Mouse (Mus musculus) CH12.LX (cell line): Measurements from ENCODE around the gene Fbln5. TPM values are rescaled to one million over a fixed set of nuclear protein-coding genes. Genes with fewer than 3 reads are reported as not detected.

Experiments used
- DNase-seq: peaks from one replicate; pipeline ENCODE4 v3.0.0-alpha.2; 2013; ENCODE audit errors: extremely low read depth
- H3K27ac ChIP-seq: 2 replicates; pipeline ENCODE4 v1.5.1; 2012; ENCODE audit warnings: low read depth, mild to moderate bottlenecking, control low read depth, moderate library complexity; ENCODE audit not compliant: insufficient read depth
- H3K27me3 ChIP-seq: replicated peaks from 2 replicates; pipeline ENCODE3; 2012; ENCODE audit warnings: inconsistent platforms
- H3K36me3 ChIP-seq, 2 experiments: replicated peaks in 1 of 2; 2 replicates each; pipeline versions ENCODE3 to v1.6.1; 2012; ENCODE audit warnings: inconsistent platforms in 1 of 2, low read length in 1 of 2, mild to moderate bottlenecking in 1 of 2, mixed read lengths in 1 of 2, moderate library complexity in 1 of 2; ENCODE audit not compliant: control insufficient read depth in 1 of 2, insufficient read depth in 1 of 2
- H3K4me1 ChIP-seq, 2 experiments: 2 replicates each; pipeline ENCODE4 v1.6.1; 2012; ENCODE audit warnings: inconsistent platforms in 1 of 2, moderate library complexity in 1 of 2; ENCODE audit not compliant: insufficient read depth in 2 of 2, control insufficient read depth in 1 of 2
- H3K4me2 ChIP-seq: 2 replicates; pipeline ENCODE4 v1.6.1; 2012; ENCODE audit warnings: low read depth, mild to moderate bottlenecking, control low read depth; ENCODE audit not compliant: poor library complexity, insufficient read depth, severe bottlenecking
- H3K4me3 ChIP-seq, 3 experiments: fragments of 150-350 bp in 1 of 3; sonication (generic) in 1 of 3; replicated peaks in 1 of 3; 2 replicates each; pipeline versions ENCODE3 to v1.5.1; 2011 to 2012; ENCODE audit warnings: low read depth in 2 of 3, low read length in 2 of 3, mild to moderate bottlenecking in 2 of 3, moderate library complexity in 2 of 3, control low read depth in 1 of 3, improper control_type of control experiment in 1 of 3, inconsistent platforms in 1 of 3, mixed read lengths in 1 of 3; ENCODE audit not compliant: poor library complexity in 1 of 3
- H3K79me2 ChIP-seq: replicated peaks from 2 replicates; pipeline ENCODE4 v1.6.1; 2012; ENCODE audit warnings: mild to moderate bottlenecking, moderate library complexity; ENCODE audit not compliant: control insufficient read depth, poor library complexity, insufficient read depth, severe bottlenecking; ENCODE audit errors: extremely low read depth
- H3K9ac ChIP-seq: 2 replicates; pipeline ENCODE4 v1.6.1; 2012; ENCODE audit warnings: low read depth, mild to moderate bottlenecking, control low read depth, moderate library complexity; ENCODE audit not compliant: insufficient read depth
- H3K9me3 ChIP-seq: replicated peaks from 2 replicates; pipeline ENCODE3; 2012; ENCODE audit warnings: low read length, inconsistent platforms, mixed read lengths
- CHD1 ChIP-seq: IDR thresholded peaks from 2 replicates; pipeline ENCODE4 v1.6.1; 2012; ENCODE audit warnings: low read depth, low read length, improper control_type of control experiment, inconsistent platforms
- CHD2 ChIP-seq: IDR thresholded peaks from 2 replicates; pipeline ENCODE4 v1.6.1; 2011; ENCODE audit warnings: low read length, improper control_type of control experiment
- CTCF ChIP-seq, 2 experiments: IDR thresholded peaks in 1 of 2; conservative IDR thresholded peaks in 1 of 2; 2 replicates each; pipeline ENCODE4 v1.5.1; 2011 to 2012; ENCODE audit warnings: low read depth in 2 of 2, low read length in 2 of 2, improper control_type of control experiment in 1 of 2, inconsistent platforms in 1 of 2, mild to moderate bottlenecking in 1 of 2, moderate library complexity in 1 of 2
- ELF1 ChIP-seq: IDR thresholded peaks from 2 replicates; pipeline ENCODE4 v1.6.1; 2014; ENCODE audit warnings: low read depth, mild to moderate bottlenecking, inconsistent platforms, low read length, improper control_type of control experiment
- EP300 ChIP-seq: IDR thresholded peaks from 2 replicates; pipeline ENCODE4 v1.6.1; 2011; ENCODE audit warnings: low read length, improper control_type of control experiment
- GABPA ChIP-seq: IDR thresholded peaks from 2 replicates; pipeline ENCODE4 v1.6.1; 2012; ENCODE audit warnings: low read depth, low read length, improper control_type of control experiment, inconsistent platforms; ENCODE audit not compliant: insufficient replicate concordance
- JUN ChIP-seq: IDR thresholded peaks from 2 replicates; pipeline ENCODE4 v1.6.1; 2011; ENCODE audit warnings: low read depth, mild to moderate bottlenecking, low read length, improper control_type of control experiment, moderate library complexity; ENCODE audit not compliant: insufficient read depth
- JUND ChIP-seq: conservative IDR thresholded peaks from 2 replicates; pipeline ENCODE4 v1.6.1; 2011; ENCODE audit warnings: low read depth, low read length, improper control_type of control experiment
- KAT2A ChIP-seq: IDR thresholded peaks from 2 replicates; pipeline ENCODE4 v1.6.1; 2012; ENCODE audit warnings: low read length, improper control_type of control experiment, inconsistent platforms; ENCODE audit not compliant: insufficient replicate concordance
- MAFK ChIP-seq: IDR thresholded peaks from 2 replicates; pipeline ENCODE4 v1.6.1; 2011; ENCODE audit warnings: low read length, improper control_type of control experiment; ENCODE audit not compliant: insufficient replicate concordance
- MAX ChIP-seq: IDR thresholded peaks from 2 replicates; pipeline ENCODE4 v1.6.1; 2011; ENCODE audit warnings: low read length, improper control_type of control experiment
- MXI1 ChIP-seq: IDR thresholded peaks from 2 replicates; pipeline ENCODE4 v1.6.1; 2011; ENCODE audit warnings: mild to moderate bottlenecking, low read depth, low read length, improper control_type of control experiment
- MYC ChIP-seq: IDR thresholded peaks from 2 replicates; pipeline ENCODE4 v1.6.1; 2011; ENCODE audit warnings: low read depth, mild to moderate bottlenecking, improper control_type of control experiment, low read length
- NELFE ChIP-seq: IDR thresholded peaks from 2 replicates; pipeline ENCODE4 v1.6.1; 2011; ENCODE audit warnings: low read depth, low read length, improper control_type of control experiment
- PAX5 ChIP-seq: IDR thresholded peaks from 2 replicates; pipeline ENCODE4 v1.6.1; 2012; ENCODE audit warnings: low read length, inconsistent platforms, mixed read lengths
- POLR2A ChIP-seq: IDR thresholded peaks from 2 replicates; pipeline ENCODE4 v1.6.1; 2011; ENCODE audit warnings: low read depth, mild to moderate bottlenecking, improper control_type of control experiment, low read length
- POLR2AphosphoS2 ChIP-seq: IDR thresholded peaks from 2 replicates; pipeline ENCODE4 v1.6.1; 2011; ENCODE audit warnings: low read depth, low read length, improper control_type of control experiment
- RCOR1 ChIP-seq: conservative IDR thresholded peaks from 2 replicates; pipeline ENCODE4 v1.6.1; 2012; ENCODE audit warnings: low read depth, mild to moderate bottlenecking, inconsistent platforms, low read length, improper control_type of control experiment
- SIN3A ChIP-seq: IDR thresholded peaks from 2 replicates; pipeline ENCODE4 v1.6.1; 2012; ENCODE audit warnings: low read length, improper control_type of control experiment, inconsistent platforms
- SMC3 ChIP-seq: IDR thresholded peaks from 2 replicates; pipeline ENCODE4 v1.6.1; 2011; ENCODE audit warnings: low read depth, low read length, improper control_type of control experiment
- TCF12 ChIP-seq: IDR thresholded peaks from 2 replicates; pipeline ENCODE4 v1.6.1; 2014; ENCODE audit warnings: low read depth, mild to moderate bottlenecking, inconsistent platforms, low read length, improper control_type of control experiment
- UBTF ChIP-seq: IDR thresholded peaks from 2 replicates; pipeline ENCODE4 v1.6.1; 2012; ENCODE audit warnings: low read depth, mild to moderate bottlenecking, inconsistent platforms, low read length, improper control_type of control experiment, moderate library complexity
- USF2 ChIP-seq: conservative IDR thresholded peaks from 2 replicates; pipeline ENCODE4 v1.6.1; 2011; ENCODE audit warnings: low read depth, low read length, improper control_type of control experiment
- ZKSCAN1 ChIP-seq: IDR thresholded peaks from 2 replicates; pipeline ENCODE4 v1.6.1; 2012; ENCODE audit warnings: low read depth, inconsistent platforms, low read length, improper control_type of control experiment, borderline replicate concordance
- ZMIZ1 ChIP-seq: IDR thresholded peaks from 2 replicates; pipeline ENCODE4 v1.6.1; 2012; ENCODE audit warnings: low read depth, mild to moderate bottlenecking, inconsistent platforms, low read length, improper control_type of control experiment
- ZNF384 ChIP-seq: IDR thresholded peaks from 2 replicates; pipeline ENCODE4 v1.6.1; 2012; ENCODE audit warnings: low read depth, low read length, improper control_type of control experiment, inconsistent platforms
- dilution Hi-C: fragments of 300-500 bp; cut with MboI; formaldehyde crosslinking; loops from 2 replicates; pipeline ENCODE4 v1.14.3; 2020; ENCODE audit warnings: low sequenced_read_pairs; ENCODE audit not compliant: extremely low pct_unique_long_range_greater_than_20kb, extremely low pct_ligation_motif_present
- in situ Hi-C: fragments of 300-500 bp; cut with MboI; formaldehyde crosslinking; loops from 3 replicates; pipeline ENCODE4 v1.14.3; 2019; ENCODE audit warnings: low sequenced_read_pairs, low pct_ligation_motif_present, low pct_unique_long_range_greater_than_20kb, mixed read lengths
- polyA plus RNA-seq: library from polyadenylated mRNA; unstranded; fragments of >175 nt; gene quantifications from 2 replicates; pipeline ENCODE4 v1.2.1, GENCODE M21; 2012; ENCODE audit warnings: low read depth; ENCODE audit not compliant: insufficient read length
- total RNA-seq, 2 experiments: library from RNA; depleted of rRNA; stranded (reverse); fragments of 300-350 nt in 1 of 2; fragments of >200 nt in 1 of 2; gene quantifications; 2 replicates each; pipeline ENCODE4 v1.2.3; 2012 to 2014

Gene Fbln5
- total and polyA plus RNA-seq, 3 experiments: 0.04 to 3.2 (median 0.11) TPM

DNA sequence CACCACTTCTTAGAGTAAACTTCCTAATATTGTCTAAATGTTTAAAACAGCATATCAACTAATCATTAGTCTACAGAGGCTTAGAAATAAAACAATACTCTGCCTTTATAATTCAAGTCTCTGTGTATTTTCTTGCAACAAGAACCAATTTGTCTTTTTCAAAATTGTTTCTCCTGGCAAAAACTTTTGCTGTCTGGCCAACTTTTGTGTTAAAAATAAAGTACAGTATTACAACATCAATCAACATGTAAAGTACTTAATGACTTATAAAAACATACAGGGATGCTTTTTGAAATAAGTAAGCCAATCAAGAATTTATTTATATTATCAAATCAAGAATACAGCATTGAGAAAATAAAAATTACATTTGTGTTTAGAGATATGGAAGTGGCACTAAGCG lies 41.4 kb upstream of the Fbln5 start:
- TF ChIP-seq JUN (no peak), PAX5 (no peak), TCF12 (no peak), CHD2 (no peak), MAX (no peak), CTCF (conservative IDR thresholded peaks at IDR 0.05 in 1 of 2, IDR thresholded peaks at IDR 0.05 in 1 of 2; ENCODE audit: low read depth in 2 of 2, low read length in 2 of 2) (no peak), GABPA (no peak), MYC (no peak), MAFK (no peak), RCOR1 (no peak), ZNF384 (no peak), ZMIZ1 (no peak), USF2 (no peak), POLR2AphosphoS2 (no peak), MXI1 (no peak), SIN3A (no peak), KAT2A (no peak), CHD1 (no peak), POLR2A (no peak), SMC3 (no peak)
- no peak overlapping the region for H3K4me3 ChIP-seq
- H3K4me1 ChIP-seq: no peaks in the 10 kb centered on the region
- no peak overlapping the region for H3K4me2 ChIP-seq
- no peaks in the 10 kb centered on the region for H3K79me2 ChIP-seq
- in situ Hi-C loops (no loop called here), dilution Hi-C loops (no loop called here)
- no peak overlapping the region for H3K27ac ChIP-seq
- H3K9me3 ChIP-seq: no peaks in the 10 kb centered on the region
- no peak for DNase-seq
- peaks cover 34 to 54% of the 10 kb centered on the region in 2 experiments for H3K36me3 ChIP-seq
- H3K27me3 ChIP-seq: no peaks in the 10 kb centered on the region
- no peak overlapping the region for H3K9ac ChIP-seq

DNA sequence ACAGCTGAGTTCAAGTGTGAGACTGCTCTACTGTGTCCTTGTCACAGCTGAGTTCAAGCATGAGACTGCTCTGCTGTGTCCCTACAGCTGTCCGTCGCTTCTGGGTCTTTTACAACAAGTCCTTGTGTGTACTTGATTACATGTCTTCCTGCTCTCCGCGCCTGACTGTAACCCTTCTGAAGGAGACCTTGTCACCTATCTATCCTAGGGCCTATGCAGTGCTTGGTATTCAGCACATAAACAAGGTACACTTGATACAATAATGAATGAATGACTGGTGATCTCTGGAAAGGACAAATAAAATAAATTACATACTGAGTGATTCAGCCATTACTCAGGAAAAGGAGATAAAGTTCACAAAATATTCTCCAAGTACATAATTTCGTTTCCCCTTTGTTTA lies 39.2 kb upstream of the Fbln5 start:
- H3K4me3 ChIP-seq: no peak overlapping the region
- H3K36me3 ChIP-seq: peaks cover 41 to 59% of the 10 kb centered on the region in 2 experiments
- TF ChIP-seq ZKSCAN1: no peak
- TF ChIP-seq NELFE: no peak
- TF ChIP-seq UBTF: no peak
- no peak for TF ChIP-seq MAFK
- no peak for TF ChIP-seq JUND
- TF ChIP-seq EP300: no peak
- TF ChIP-seq JUN: no peak
- TF ChIP-seq ZMIZ1: no peak
- TF ChIP-seq ELF1: no peak
- no peak for TF ChIP-seq CHD1
- H3K4me1 ChIP-seq: no peaks in the 10 kb centered on the region
- no peak for DNase-seq
- dilution Hi-C loops (no loop called here), in situ Hi-C loops (no loop called here)
- H3K27me3 ChIP-seq: no peaks in the 10 kb centered on the region
- H3K79me2 ChIP-seq: no peaks in the 10 kb centered on the region
- no peak overlapping the region for H3K4me2 ChIP-seq
- no peak overlapping the region for H3K27ac ChIP-seq
- no peak overlapping the region for H3K9ac ChIP-seq
- H3K9me3 ChIP-seq: no peaks in the 10 kb centered on the region
